Mouse (Mus musculus): ENCODE measurements at regions not wholly inside any gene's neighbourhood (a gene's known extent, or its start where the extent isn't known, plus 50 kb on each side); places are given as distances from the start of the nearest gene placed in this dataset.
"Not testable (repeated sequence)": the region's sequence is repeated elsewhere in the genome, so short reads cannot be mapped to it uniquely, and the experiment has no call there.

DNA sequence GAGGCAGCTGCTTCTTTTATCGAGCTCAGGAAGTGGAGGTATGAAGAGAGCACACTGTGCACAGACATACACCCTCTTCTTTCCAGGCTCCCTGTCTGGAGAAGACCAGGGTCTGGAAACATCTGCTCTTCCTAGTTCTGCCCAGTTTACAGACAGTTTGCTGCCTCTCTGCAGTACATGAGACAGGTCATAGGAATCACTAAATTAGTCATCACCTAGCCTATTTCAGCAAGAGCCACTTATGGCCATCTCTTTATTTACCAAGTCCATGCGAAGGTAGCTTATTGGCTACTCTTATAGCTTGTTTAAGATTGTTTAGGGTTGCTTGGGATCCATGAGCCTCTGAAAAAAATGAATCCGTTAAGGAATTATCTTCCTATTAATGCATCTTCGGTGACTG is 257.9 kb downstream of the Nfkbiz start:
- Histone ChIP-seq H3K4me1 (ENCODE audit: control insufficient read depth, insufficient read depth, insufficient read length, low read length) (no peaks in the 10 kb centered on the region), H3K27ac (replicated peaks; ENCODE audit: low read depth, low read length) (no peak overlapping the region), H3K4me3 (ENCODE audit: insufficient read depth, low read depth, low read length) (no peak overlapping the region)

DNA sequence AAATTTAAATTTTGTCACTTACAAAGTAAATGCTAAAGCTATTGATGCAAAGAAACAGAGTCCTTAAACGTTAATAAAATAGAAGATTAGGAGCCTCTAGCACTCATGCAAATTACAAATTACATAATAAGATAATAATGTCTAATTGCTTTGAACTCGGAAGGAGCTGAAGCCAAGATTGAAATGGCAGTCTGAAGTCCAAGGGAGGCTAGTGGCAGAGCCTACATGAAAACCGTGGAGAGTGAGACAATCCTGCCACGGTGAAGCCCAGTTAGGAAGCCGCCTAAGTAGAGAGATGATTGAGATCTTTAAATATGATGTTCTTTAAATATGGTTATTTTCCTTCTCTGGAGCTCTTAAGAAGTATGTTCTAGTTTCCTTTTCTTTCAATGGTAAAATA is 260.0 kb downstream of the Nfkbiz start:
- no peaks in the 10 kb centered on the region for H3K4me1 ChIP-seq (ENCODE audit: control insufficient read depth, insufficient read depth, insufficient read length, low read length)
- H3K27ac ChIP-seq (replicated peaks; ENCODE audit: low read depth, low read length) = no peak overlapping the region
- no peak overlapping the region for H3K4me3 ChIP-seq (ENCODE audit: insufficient read depth, low read depth, low read length)

DNA sequence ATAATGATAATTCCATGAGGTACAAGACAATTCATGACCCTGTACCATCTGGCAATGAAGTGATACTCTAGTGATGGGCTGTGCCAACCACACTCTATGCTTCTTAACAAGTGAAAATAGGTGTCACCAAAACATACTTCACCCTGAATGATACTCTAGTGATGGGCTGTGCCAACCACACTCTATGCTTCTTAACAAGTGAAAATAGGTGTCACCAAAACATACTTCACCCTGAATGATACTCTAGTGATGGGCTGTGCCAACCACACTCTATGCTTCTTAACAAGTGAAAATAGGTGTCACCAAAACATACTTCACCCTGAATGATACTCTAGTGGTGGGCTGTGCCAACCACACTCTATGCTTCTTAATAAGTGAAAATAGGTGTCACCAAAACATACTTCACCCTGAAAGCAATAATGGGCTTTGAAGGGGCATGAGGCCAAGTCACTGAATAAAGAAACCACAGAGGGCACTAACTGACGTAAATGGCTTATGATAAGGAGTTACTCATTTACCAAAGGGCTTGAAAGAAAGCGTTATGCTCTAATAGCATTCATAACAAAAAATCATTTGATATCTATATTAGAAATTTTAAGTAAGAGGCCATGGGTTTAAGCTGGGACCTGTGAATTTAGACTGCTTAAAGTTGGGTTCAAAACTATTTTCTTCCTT is 263.0 kb downstream of the Nfkbiz start:
- H3K4me3 ChIP-seq (ENCODE audit: insufficient read depth, low read depth, low read length); H3K4me1 ChIP-seq (ENCODE audit: control insufficient read depth, insufficient read depth, insufficient read length, low read length); H3K27ac ChIP-seq (replicated peaks; ENCODE audit: low read depth, low read length): not testable (repeated sequence)

DNA sequence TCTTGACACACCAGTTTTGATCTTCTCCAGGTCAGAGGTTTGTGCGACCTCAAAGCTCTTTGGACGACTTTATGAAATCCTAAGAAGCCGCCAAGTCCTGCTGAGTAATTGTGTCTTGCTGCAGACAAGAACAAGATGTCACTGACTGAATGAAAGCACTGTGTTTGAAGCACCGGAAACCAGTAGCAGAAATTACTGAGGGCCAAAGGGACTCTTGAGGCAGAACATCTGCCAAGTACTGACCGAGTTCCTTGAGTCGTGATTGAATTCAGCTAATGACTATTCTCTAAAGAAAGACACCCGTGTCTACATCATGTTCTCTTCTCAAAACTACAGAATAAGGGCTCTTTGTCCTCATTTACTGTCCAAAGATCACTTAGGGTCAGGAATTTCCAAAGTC is 267.6 kb downstream of the Nfkbiz start:
- Histone ChIP-seq H3K4me1 (ENCODE audit: control insufficient read depth, insufficient read depth, insufficient read length, low read length) (no peaks in the 10 kb centered on the region; the same call in 1 of the 2 replicates), H3K27ac (replicated peaks; ENCODE audit: low read depth, low read length) (0 out of 2 replicates have a peak overlapping the region, but pooled peaks have one; percentile 20), H3K4me3 (ENCODE audit: insufficient read depth, low read depth, low read length) (no peak overlapping the region)

DNA sequence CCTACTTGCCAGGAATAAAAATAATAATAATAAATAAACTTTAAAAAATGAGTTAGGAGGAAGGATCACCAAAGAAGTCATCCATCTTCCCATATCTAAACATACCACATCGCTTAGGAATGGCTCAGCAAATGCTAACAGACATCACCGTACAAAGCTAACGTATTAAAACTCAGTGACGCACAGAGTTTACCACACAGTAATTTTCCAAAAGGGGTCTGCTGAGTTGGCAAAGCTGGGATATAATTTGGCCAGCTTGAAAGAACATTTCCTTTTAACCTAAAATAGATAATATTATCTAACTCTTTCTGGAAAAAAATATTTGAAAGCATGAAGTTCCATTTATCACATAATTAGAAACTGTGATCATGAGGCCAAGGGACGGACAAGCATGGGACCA is 268.6 kb downstream of the Nfkbiz start:
- no peak overlapping the region for H3K27ac ChIP-seq (replicated peaks; ENCODE audit: low read depth, low read length)
- no peaks in the 10 kb centered on the region; the same call in 1 of the 2 replicates for H3K4me1 ChIP-seq (ENCODE audit: control insufficient read depth, insufficient read depth, insufficient read length, low read length)
- no peak overlapping the region for H3K4me3 ChIP-seq (ENCODE audit: insufficient read depth, low read depth, low read length)

DNA sequence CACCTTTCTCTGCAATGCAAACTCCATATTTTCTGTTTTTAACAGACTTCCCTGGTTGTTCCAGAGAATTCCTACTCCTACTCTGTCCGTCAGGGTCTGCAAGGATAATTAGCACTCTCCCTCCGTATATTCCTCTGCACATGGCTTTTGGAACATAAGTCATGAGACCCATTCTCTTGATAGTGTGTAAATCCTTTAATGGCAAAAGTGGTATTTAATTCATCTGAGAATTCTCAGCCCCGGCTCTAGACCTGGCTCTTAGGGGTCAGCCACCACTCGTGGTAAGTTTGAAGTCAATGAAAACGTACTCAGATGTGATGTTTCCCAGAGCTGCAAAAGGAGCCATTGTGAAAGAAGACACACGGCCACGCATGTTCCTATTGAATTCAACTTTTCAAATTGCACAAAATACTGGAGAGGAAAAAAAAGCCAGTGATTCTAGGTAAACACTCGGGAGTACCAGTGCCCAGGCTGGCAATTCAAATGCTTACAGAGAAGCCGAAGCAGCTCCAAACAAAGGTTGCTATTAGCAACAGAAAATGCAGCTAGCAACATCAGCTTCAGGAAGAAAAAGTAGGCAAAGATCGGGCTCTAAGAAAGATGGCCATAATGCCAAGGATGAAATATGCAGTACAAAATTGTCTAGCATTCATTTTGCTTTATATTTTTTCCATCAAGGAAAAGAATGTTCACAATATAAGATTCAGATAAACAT is 258.2 kb upstream of the Zpld1 start:
- Histone ChIP-seq H3K4me3 (ENCODE audit: insufficient read depth, low read depth, low read length) (peak overlapping the region; percentile 20; the same call in 1 of the 2 replicates), H3K4me1 (ENCODE audit: control insufficient read depth, insufficient read depth, insufficient read length, low read length) (peaks cover 2% of the 10 kb centered on the region; the same call in 1 of the 2 replicates), H3K27ac (replicated peaks; ENCODE audit: low read depth, low read length) (0 out of 2 replicates have a peak overlapping the region, but pooled peaks have one; percentile 35)

DNA sequence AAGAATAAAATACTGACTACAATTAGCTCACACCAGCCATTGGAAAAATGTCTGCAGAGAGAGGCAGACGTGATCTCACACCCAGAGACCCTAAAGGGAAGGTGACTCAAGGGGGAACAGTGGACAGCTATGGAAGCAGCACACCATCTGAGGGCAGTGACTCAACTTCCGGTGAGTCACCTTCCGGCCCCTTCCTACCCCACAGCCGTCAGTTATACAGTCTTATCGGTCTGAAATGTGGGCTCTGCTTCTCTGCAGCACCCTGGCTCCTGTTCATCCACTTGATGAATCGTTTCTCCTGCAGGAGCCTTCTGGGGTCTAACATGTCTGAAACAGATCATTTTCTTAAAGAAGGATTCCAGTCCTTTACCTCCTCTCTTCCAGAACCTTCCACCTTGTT is 257.4 kb upstream of the Zpld1 start:
- Histone ChIP-seq H3K4me3 (ENCODE audit: insufficient read depth, low read depth, low read length) (no peak overlapping the region), H3K27ac (replicated peaks; ENCODE audit: low read depth, low read length) (peak overlapping the region; percentile 35; the same call in 1 of the 2 replicates), H3K4me1 (ENCODE audit: control insufficient read depth, insufficient read depth, insufficient read length, low read length) (peaks cover 7% of the 10 kb centered on the region; the same call in 1 of the 2 replicates)

DNA sequence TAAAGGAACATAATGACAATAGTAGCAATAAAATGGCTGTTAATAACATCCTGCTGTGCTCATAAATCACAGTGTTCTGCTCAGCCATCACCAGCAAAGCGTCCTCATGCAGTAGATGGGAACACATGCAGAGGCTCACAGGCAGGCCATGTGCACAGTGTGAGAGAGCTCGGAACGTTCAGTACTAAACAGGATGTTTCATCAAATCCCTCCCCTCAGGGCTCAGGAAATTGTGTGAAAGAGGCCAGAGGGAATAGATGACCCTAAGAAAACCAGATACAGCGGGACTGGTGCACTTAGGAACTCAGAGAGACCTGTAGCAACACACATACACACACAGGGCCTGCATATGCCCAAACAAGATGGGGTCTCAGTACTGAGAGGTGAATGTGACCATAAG is 256.1 kb upstream of the Zpld1 start:
- Histone ChIP-seq H3K27ac (replicated peaks; ENCODE audit: low read depth, low read length) (0 out of 2 replicates have a peak overlapping the region, but pooled peaks have one; percentile 45), H3K4me1 (ENCODE audit: control insufficient read depth, insufficient read depth, insufficient read length, low read length) (peaks cover 7% of the 10 kb centered on the region; the same call in 1 of the 2 replicates), H3K4me3 (ENCODE audit: insufficient read depth, low read depth, low read length) (no peak overlapping the region)

DNA sequence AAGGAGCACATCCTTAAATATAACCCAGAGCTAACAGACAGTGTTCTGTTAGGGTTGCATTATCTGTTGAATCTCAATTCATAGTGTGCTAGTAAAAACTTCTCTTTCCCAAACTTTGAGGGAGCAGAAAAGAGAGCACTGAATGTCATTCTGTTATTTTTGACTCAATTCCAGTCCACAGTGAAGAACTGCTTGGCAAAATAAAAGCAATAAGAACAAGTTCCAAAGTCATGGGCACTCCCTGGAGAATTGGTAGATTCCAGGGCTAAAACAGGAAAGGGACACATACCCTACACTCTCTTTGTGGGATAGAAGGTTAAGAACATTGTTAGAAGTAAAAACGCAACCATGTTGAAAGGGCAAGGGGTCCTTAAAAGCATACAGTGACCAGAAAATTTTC is 253.6 kb upstream of the Zpld1 start:
- Histone ChIP-seq H3K4me3 (ENCODE audit: insufficient read depth, low read depth, low read length) (no peak overlapping the region), H3K4me1 (ENCODE audit: control insufficient read depth, insufficient read depth, insufficient read length, low read length) (peaks cover 7% of the 10 kb centered on the region; the same call in 1 of the 2 replicates), H3K27ac (replicated peaks; ENCODE audit: low read depth, low read length) (no peak overlapping the region)

DNA sequence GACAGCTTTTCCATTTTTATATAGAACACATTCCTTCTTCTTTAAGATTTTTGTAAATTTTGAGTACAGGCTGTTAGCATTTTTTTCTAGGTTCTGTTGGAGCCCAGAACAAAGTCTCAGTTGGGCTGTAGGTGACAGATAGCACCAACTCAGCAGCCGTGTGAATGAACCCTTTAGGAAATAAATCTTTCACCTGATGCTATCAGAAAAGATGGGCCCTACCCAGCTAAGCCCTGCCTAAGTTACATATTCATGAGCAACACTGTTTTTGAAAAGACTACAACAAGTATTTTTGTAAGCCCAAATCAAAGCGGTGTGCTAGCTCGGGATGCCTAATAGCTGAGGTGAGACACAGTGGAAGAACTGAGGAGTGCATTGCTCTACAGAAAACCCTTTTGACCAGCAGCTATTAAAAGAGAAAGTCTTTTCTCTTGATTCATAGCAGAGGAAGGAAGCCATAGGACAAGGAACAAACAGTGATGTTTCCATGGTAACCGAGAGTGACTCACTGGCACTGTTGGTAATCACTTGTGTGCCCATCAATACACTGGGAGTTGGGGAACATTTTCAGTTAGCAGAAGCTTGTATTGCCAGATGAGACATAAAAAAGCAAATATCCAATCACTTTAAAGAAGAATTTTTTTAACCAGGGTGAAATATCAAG is 253.0 kb upstream of the Zpld1 start:
- Histone ChIP-seq H3K27ac (replicated peaks; ENCODE audit: low read depth, low read length) (peak overlapping the region; percentile 45; the same call in 1 of the 2 replicates), H3K4me1 (ENCODE audit: control insufficient read depth, insufficient read depth, insufficient read length, low read length) (0 out of 2 replicates have a peak, but pooled peaks cover 4% of the 10 kb centered on the region), H3K4me3 (ENCODE audit: insufficient read depth, low read depth, low read length) (no peak overlapping the region)

DNA sequence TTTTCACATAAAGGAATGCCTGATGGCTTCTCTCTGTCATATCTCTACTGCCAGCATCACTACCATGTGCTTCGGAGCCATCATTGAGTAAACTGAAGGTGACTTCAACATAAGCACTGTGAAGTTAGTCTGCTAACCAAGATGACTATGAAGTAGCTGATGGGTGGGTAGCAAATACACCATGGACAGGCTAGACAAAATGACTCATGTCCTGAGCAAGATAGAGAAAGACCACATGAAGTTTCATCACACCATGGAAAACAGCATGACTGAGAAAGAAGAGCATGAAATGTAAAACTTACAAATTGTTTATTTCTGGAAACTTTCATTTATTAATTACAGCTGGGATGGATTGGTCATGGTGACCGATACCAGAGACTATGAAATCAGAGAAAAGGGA is 249.3 kb upstream of the Zpld1 start:
- Histone ChIP-seq H3K4me1 (ENCODE audit: control insufficient read depth, insufficient read depth, insufficient read length, low read length) (0 out of 2 replicates have a peak, but pooled peaks cover 4% of the 10 kb centered on the region), H3K27ac (replicated peaks; ENCODE audit: low read depth, low read length) (no peak overlapping the region), H3K4me3 (ENCODE audit: insufficient read depth, low read depth, low read length) (no peak overlapping the region)

DNA sequence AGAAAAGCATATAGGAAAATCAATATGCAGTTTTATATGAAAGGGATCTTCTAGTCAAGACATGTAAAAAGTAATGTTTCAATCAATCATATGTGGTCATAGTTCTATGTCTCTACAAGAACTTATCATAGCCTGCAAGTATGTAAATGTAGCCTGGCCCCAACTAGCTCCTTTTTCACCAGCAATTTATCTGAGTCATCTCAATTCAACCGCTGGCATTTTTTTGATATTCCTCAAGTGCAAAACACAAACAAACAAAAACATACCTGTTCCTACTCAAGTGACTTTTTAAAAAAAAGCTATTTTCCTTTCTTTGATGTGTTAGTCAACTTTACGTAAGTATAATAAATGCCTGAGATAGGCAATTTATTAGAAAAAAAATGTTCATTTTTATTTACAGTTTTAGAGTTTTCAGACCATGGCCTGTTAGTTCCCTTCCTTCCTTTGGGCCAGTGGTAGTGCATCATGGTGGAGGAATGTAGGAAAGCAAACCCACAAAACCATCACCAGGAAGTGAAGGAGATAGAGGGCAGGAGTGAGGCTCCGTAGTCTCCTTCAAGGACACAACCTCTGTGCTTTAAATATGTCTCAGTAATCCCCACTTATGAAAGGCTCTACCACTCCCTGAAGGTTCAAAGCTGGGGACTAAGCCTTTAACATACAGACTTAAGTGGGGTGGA is 242.7 kb upstream of the Zpld1 start:
- Histone ChIP-seq H3K4me3 (ENCODE audit: insufficient read depth, low read depth, low read length) (no peak overlapping the region), H3K27ac (replicated peaks; ENCODE audit: low read depth, low read length) (no peak overlapping the region), H3K4me1 (ENCODE audit: control insufficient read depth, insufficient read depth, insufficient read length, low read length) (no peaks in the 10 kb centered on the region)

DNA sequence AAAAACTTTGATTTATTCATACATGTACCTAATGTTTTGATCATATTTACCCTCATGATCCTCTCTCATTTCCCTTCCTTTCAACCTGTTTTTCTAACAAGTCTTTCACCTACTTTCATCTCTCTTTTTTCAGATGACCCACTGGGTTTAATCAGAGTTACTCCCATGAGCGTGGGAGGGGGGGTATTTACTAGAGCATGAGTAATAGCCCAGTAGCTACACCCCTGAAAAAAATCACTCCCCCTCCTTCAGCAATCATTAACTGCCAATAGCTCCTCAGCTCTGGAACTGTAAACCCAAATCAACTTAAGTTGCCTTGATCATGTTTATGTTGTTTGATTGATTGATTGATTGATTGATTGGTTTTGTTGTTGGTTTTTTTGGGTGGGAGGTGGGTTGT is 241.4 kb upstream of the Zpld1 start:
- Histone ChIP-seq H3K27ac (replicated peaks; ENCODE audit: low read depth, low read length) (no peak overlapping the region), H3K4me3 (ENCODE audit: insufficient read depth, low read depth, low read length) (no peak overlapping the region), H3K4me1 (ENCODE audit: control insufficient read depth, insufficient read depth, insufficient read length, low read length) (no peaks in the 10 kb centered on the region)

DNA sequence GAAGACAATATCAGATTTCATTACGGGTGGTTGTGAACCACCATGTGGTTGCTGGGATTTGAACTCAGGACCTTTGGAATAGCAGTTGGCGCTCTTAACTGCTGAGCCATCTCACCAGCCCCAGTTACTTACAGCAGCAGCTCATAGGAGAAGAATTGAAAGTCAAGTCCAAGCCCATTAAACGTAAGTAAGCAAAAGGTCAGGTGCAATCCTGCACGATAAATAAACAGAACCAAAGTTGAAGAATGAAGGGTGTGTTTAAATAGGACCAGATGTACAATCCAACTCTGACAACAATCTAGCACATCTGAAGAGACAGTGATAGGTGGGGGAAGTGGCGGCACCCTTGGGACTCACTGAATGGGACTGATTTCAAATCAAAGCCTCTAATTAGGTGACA is 239.8 kb upstream of the Zpld1 start:
- Histone ChIP-seq H3K27ac (replicated peaks; ENCODE audit: low read depth, low read length) (no peak overlapping the region), H3K4me1 (ENCODE audit: control insufficient read depth, insufficient read depth, insufficient read length, low read length) (no peaks in the 10 kb centered on the region), H3K4me3 (ENCODE audit: insufficient read depth, low read depth, low read length) (no peak overlapping the region)

DNA sequence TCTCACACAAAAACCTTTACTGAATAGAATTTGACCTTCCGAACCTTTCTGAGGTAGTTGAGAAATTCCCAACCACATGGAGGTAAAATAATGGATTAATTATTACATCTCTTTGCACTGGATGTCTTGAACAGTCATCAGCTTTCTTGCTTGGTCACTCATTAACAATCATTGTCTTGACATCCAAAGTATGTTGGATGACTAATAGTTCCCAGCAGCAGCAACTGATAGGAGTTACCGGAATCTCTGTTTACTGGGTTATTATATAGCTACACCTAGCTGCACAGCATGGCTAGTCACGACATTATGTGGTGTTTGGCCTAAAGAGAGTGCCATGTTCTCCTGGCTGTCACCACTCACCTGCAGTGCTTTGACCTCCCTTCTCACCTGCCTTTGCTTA is 234.9 kb upstream of the Zpld1 start:
- Histone ChIP-seq H3K4me1 (ENCODE audit: control insufficient read depth, insufficient read depth, insufficient read length, low read length) (no peaks in the 10 kb centered on the region), H3K4me3 (ENCODE audit: insufficient read depth, low read depth, low read length) (no peak overlapping the region), H3K27ac (replicated peaks; ENCODE audit: low read depth, low read length) (no peak overlapping the region)
